Mouse (Mus musculus): Measurements from ENCODE around the gene Trpm8. TPM values are rescaled to one million over a fixed set of nuclear protein-coding genes. Genes with fewer than 3 reads are reported as not detected.

Gene Trpm8
- total RNA-seq, 4 experiments from 2014 or later = 0.09 to 0.22 TPM; not detected in 2

GRCm38 (mm10) chr1:88427987-88428741 lies 150.7 kb downstream of the Trpm8 start:
- DNase-seq (ENCODE audit: low spot score in 2 of 2) = no peak

DNA sequence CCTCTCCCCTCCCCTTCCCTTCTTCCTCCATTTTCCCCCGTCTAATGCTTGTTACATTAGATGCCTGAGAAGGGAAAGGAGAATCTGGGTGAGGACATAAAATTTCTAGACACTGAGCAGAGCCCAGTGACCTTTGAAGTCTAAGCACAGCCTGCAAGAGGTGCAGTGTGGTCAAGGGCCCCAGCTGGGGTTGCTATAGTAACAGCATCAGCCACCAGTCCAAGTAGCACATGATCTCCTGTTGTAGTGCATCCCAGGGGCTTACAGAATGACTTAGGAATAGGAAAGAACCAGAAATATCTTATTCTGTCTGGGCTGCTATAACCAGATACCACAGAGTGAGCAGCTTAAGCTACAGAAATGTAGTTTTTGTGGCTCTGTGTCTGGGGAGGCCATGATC lies 152.0 kb downstream of the Trpm8 start:
- no peak for DNase-seq (ENCODE audit: low spot score in 2 of 2)

GRCm38 (mm10) chr1:88431262-88431661 lies 153.8 kb downstream of the Trpm8 start:
- DNase-seq (ENCODE audit: low spot score in 2 of 2) = no peak

DNA sequence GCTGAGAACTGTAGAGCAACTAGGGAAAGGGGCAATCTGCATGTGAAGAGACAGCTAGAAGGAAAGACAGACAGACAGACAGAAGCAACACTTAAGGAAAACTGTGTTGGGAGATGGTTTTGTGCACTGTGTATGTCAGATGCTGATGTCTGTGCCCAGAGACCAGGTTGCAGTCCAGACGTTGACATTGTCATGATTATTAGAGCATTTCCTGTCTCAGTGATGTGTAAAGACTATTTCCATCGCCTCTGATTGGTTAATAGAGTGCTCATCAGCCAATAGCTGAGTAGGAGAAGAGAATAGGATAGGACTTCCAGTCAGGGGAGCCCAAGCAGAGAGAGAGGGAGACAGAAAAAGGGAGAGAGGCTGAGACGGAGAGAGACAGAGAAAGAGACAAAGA lies 155.1 kb downstream of the Trpm8 start:
- DNase-seq (ENCODE audit: low spot score in 2 of 2) = no peak

GRCm38 (mm10) chr1:88433096-88433883 lies 155.8 kb downstream of the Trpm8 start:
- DNase-seq (ENCODE audit: low spot score in 2 of 2) = no peak

GRCm38 (mm10) chr1:88434057-88434456 lies 156.6 kb downstream of the Trpm8 start:
- DNase-seq (ENCODE audit: low spot score in 2 of 2) = no peak

DNA sequence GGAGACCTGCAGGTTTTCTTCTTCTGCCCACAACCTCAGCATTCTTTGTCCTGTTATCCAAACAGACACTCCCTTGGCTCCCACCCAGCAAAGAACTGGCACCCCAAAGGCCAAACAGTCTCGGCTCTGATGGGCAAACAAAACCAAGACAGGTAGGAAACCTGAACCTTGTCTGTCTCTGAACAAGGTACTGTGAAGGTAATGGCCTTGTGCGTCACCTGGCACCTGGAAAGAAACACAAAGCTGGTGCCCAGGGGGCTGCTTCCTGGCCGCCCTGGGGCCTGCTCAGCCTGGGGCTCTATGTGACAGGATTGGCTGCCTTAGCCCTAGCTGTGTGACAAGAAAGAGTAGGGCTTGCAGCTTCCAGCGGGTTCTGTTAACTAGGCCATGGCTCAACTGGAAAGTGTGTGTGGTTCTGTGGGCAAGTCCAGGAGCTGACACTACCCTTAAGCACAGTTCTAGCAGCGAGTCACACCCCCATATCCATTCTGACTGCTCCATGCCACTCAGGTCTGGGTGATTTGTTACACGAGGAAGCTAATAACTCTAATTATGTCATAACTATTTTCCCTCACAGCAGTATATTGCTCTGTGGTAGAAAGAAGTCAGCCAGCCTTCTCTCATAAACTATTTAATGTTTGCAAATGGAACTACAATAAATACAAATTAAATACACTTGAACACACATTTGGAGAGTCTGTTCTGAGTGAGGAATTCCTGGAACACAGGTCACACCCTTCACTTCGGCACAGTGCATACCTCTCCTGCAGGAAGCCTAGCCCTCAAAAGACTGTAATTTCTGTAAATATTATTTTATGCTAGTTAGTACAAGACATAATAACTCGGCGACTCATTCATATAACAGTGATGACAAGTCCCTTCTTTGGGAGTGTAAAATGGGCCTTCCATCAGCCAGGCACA lies 160.0 kb downstream of the Trpm8 start:
- no peak for DNase-seq (ENCODE audit: low spot score in 2 of 2)

Other genes starting within 250 kb of the Trpm8 start
- not detected for gene Ugt1a10, start 222.3 kb upstream of the Trpm8 start, total RNA-seq (2022)
- gene Ugt1a9, start 206.9 kb upstream of the Trpm8 start, total RNA-seq (2022) = not detected
- not detected for gene Ugt1a8, start 189.8 kb upstream of the Trpm8 start, total RNA-seq (2022)
- gene Ugt1a7c, start 182.6 kb upstream of the Trpm8 start, total RNA-seq (2022) = 1 to 10 TPM in 2 of 4 experiments, under 1 TPM in 2; 0.37 to 3.8 (median 2.2) TPM
- gene Ugt1a6b, start 174.4 kb upstream of the Trpm8 start, total RNA-seq (2022) = under 1 TPM in 2 of 4 experiments, not detected in 2; 0.34 TPM
- 1 to 10 TPM; 1.4 to 4.1 (median 2.2) TPM for gene Ugt1a6a, start 142.9 kb upstream of the Trpm8 start, total RNA-seq (2022)
- under 1 TPM in 1 of 4 experiments, not detected in 3; 0.65 TPM for gene Ugt1a5, start 111.6 kb upstream of the Trpm8 start, total RNA-seq (2022)
- gene Ugt1a2, start 77.1 kb upstream of the Trpm8 start, total RNA-seq (2022) = under 1 TPM in 1 of 4 experiments, not detected in 3; 0.53 TPM
- gene Dnajb3, start 71.9 kb upstream of the Trpm8 start, total RNA-seq (2022) = 1 to 10 TPM; 1.7 to 3.7 (median 2.6) TPM
- not detected for gene Ugt1a1, start 65.7 kb upstream of the Trpm8 start, total RNA-seq (2022)
- gene Mroh2a, start 50.7 kb upstream of the Trpm8 start, total RNA-seq (2022) = under 1 TPM in 2 of 4 experiments, not detected in 2; 0.06 to 0.16 TPM
- gene Hjurp, start within 50 bp of the Trpm8 start, total RNA-seq (2022) = 10 to 100 TPM; 34.5 to 51.6 (median 42.5) TPM
- under 1 TPM in 1 of 4 experiments, not detected in 3; 0.53 TPM for gene Spp2, start 129.3 kb downstream of the Trpm8 start, total RNA-seq (2022)
- gene Glrp1, start 232.4 kb downstream of the Trpm8 start, total RNA-seq (2022) = under 1 TPM in 2 of 4 experiments, not detected in 2; 0.32 to 0.43 TPM

All from layer of hippocampus, adult 8-10 months (tissue).